Mouse (Mus musculus) forebrain, embryonic 10.5 days (tissue): ENCODE data around the gene Nxph3. TPM values are rescaled to one million over a fixed set of nuclear protein-coding genes. Genes with fewer than 3 reads are reported as not detected.
A peak's percentile ranks its signal among the peaks of the same experiment; 100 is the strongest.

Source experiments
- DNase-seq: peaks from one replicate; pipeline ENCODE4 v3.0.0-alpha.2; 2017; ENCODE audit warnings: low spot score; ENCODE audit errors: extremely low spot score
- H3K27ac ChIP-seq: fragments of 300-500 bp; sonication (generic); 2 replicates; pipeline ENCODE4 v1.5.1; 2016; ENCODE audit warnings: mild to moderate bottlenecking
- H3K27me3 ChIP-seq: fragments of 300-500 bp; sonication (generic); 2 replicates; pipeline ENCODE4 v1.6.1; 2016; ENCODE audit warnings: mild to moderate bottlenecking; ENCODE audit not compliant: poor library complexity, severe bottlenecking
- H3K36me3 ChIP-seq: fragments of 300-500 bp; sonication (generic); replicated peaks from 2 replicates; pipeline ENCODE4 v1.6.1; 2016; ENCODE audit warnings: mild to moderate bottlenecking, moderate library complexity
- H3K4me1 ChIP-seq: fragments of 300-500 bp; sonication (generic); 2 replicates; pipeline ENCODE4 v1.6.1; 2016
- H3K4me3 ChIP-seq: fragments of 300-500 bp; sonication (generic); 2 replicates; pipeline ENCODE4 v1.5.1; 2016; ENCODE audit warnings: mild to moderate bottlenecking, moderate library complexity
- H3K9me3 ChIP-seq: fragments of 300-500 bp; sonication (generic); 2 replicates; pipeline ENCODE4 v1.6.1; 2016; ENCODE audit warnings: mild to moderate bottlenecking, moderate library complexity
- WGBS: fragments of 180-500 bp; shearing (Covaris S2); methylation state at CpG from one replicate; pipeline ENCODE4 v1.1.7; 2016; 5-methylcytosine and 5-hydroxymethylcytosine counted together
- polyA plus RNA-seq: library from polyadenylated mRNA; unstranded; fragments of >200 nt; fragmentation: Nextera tagmentation; extraction: Ambion mirVana; gene quantifications from 2 replicates; pipeline ENCODE4 v1.2.1, GENCODE M21; 2016

Gene Nxph3
- polyA plus RNA-seq, 1 experiment from 2014 or later: 0.36 TPM

- DNase-seq: no peak
- H3K9me3 ChIP-seq: no peaks in the 10 kb centered on the region
- no peaks in the 10 kb centered on the region for H3K36me3 ChIP-seq
- no peak overlapping the region for H3K27ac ChIP-seq
- peaks cover 45% of the 10 kb centered on the region for H3K4me1 ChIP-seq
- WGBS: 74% methylated on average over 15 of the region's 15 CpGs
- no peak overlapping the region for H3K4me3 ChIP-seq
- peaks cover 32% of the 10 kb centered on the region for H3K27me3 ChIP-seq
Measured at GRCm38 (mm10) chr11:95538378-95539104, 24.2 kb upstream of the Nxph3 start.

- WGBS: 22% methylated on average over 24 of the region's 24 CpGs
- H3K27ac ChIP-seq: no peak overlapping the region
Measured at GRCm38 (mm10) chr11:95533484-95534160, 19.3 kb upstream of the Nxph3 start.

GRCm38 (mm10) chr11:95532353-95533072, 18.1 kb upstream of the Nxph3 start:
- Histone ChIP-seq H3K9me3 (no peaks in the 10 kb centered on the region), H3K36me3 (no peaks in the 10 kb centered on the region), H3K27ac (no peak overlapping the region), H3K4me1 (peaks cover 16% of the 10 kb centered on the region), H3K27me3 (peaks cover 22% of the 10 kb centered on the region), H3K4me3 (no peak overlapping the region)
- DNase-seq: no peak
- 81% methylated on average over 13 of the region's 13 CpGs for WGBS

More at GRCm38 (mm10) chr11:95533484-95534160, 19.3 kb upstream of the Nxph3 start:
- no peaks in the 10 kb centered on the region for H3K9me3 ChIP-seq
- no peaks in the 10 kb centered on the region for H3K36me3 ChIP-seq
- peak; percentile 91 for DNase-seq
- H3K4me3 ChIP-seq: peak overlapping the region; percentile 21
- peaks cover 22% of the 10 kb centered on the region for H3K27me3 ChIP-seq
- H3K4me1 ChIP-seq: peaks cover 19% of the 10 kb centered on the region

- 80% methylated on average over 3 of the region's 3 CpGs for whole genome bisulfite sequencing
- Histone ChIP-seq H3K36me3 (no peaks in the 10 kb centered on the region), H3K9me3 (no peaks in the 10 kb centered on the region), H3K4me3 (no peak overlapping the region), H3K27me3 (peaks cover 5% of the 10 kb centered on the region), H3K27ac (no peak overlapping the region), H3K4me1 (peaks cover 6% of the 10 kb centered on the region; the same call in 1 of the 2 replicates)
- no peak for DNase-seq
Measured at GRCm38 (mm10) chr11:95528231-95528630, 13.9 kb upstream of the Nxph3 start.

- 94% methylated on average over 8 of the region's 8 CpGs for WGBS
- no peaks in the 10 kb centered on the region for H3K9me3 ChIP-seq
- no peak overlapping the region for H3K27ac ChIP-seq
- no peak for DNase-seq
- H3K36me3 ChIP-seq: no peaks in the 10 kb centered on the region
- no peak overlapping the region for H3K4me3 ChIP-seq
- peaks cover 8% of the 10 kb centered on the region; the same call in 1 of the 2 replicates for H3K27me3 ChIP-seq
- peaks cover 6% of the 10 kb centered on the region; the same call in 1 of the 2 replicates for H3K4me1 ChIP-seq
Measured at GRCm38 (mm10) chr11:95527307-95527706, 12.9 kb upstream of the Nxph3 start.

- Histone ChIP-seq H3K4me3 (peak overlapping the region; percentile 43), H3K4me1 (peaks cover 52% of the 10 kb centered on the region), H3K27me3 (peaks cover 47% of the 10 kb centered on the region), H3K27ac (no peak overlapping the region), H3K9me3 (no peaks in the 10 kb centered on the region), H3K36me3 (no peaks in the 10 kb centered on the region)
- WGBS: 1% methylated on average over 13 of the region's 13 CpGs
- peak; percentile 82 for DNase-seq
Measured at GRCm38 (mm10) chr11:95521563-95521962, 7.2 kb upstream of the Nxph3 start.

GRCm38 (mm10) chr11:95520456-95521072, 6.2 kb upstream of the Nxph3 start:
- H3K36me3 ChIP-seq: no peaks in the 10 kb centered on the region
- H3K4me1 ChIP-seq: peaks cover 62% of the 10 kb centered on the region
- H3K9me3 ChIP-seq: no peaks in the 10 kb centered on the region
- peak overlapping the region; percentile 81 for H3K27ac ChIP-seq
- peaks cover 57% of the 10 kb centered on the region for H3K27me3 ChIP-seq
- peak overlapping the region; percentile 43 for H3K4me3 ChIP-seq
- 6% methylated on average over 27 of the region's 27 CpGs for WGBS
- DNase-seq: peak; percentile 86

GRCm38 (mm10) chr11:95519996-95520395, 5.6 kb upstream of the Nxph3 start:
- peaks cover 66% of the 10 kb centered on the region for H3K4me1 ChIP-seq
- H3K36me3 ChIP-seq: no peaks in the 10 kb centered on the region
- no peaks in the 10 kb centered on the region for H3K9me3 ChIP-seq
- peak overlapping the region; percentile 43; the same call in 1 of the 2 replicates for H3K4me3 ChIP-seq
- DNase-seq: no peak
- WGBS: 53% methylated on average over 3 of the region's 3 CpGs
- peak overlapping the region; percentile 81 for H3K27ac ChIP-seq
- peaks cover 63% of the 10 kb centered on the region for H3K27me3 ChIP-seq

GRCm38 (mm10) chr11:95519299-95519698, 4.9 kb upstream of the Nxph3 start:
- Histone ChIP-seq H3K9me3 (no peaks in the 10 kb centered on the region), H3K4me1 (peaks cover 68% of the 10 kb centered on the region), H3K36me3 (no peaks in the 10 kb centered on the region), H3K4me3 (no peak overlapping the region), H3K27ac (0 out of 2 replicates have a peak overlapping the region, but pooled peaks have one; percentile 81), H3K27me3 (peaks cover 69% of the 10 kb centered on the region)
- WGBS: 76% methylated on average over 10 of the region's 10 CpGs
- no peak for DNase-seq

GRCm38 (mm10) chr11:95517162-95517561, 2.8 kb upstream of the Nxph3 start:
- 42% methylated on average over 6 of the region's 6 CpGs for WGBS
- peak overlapping the region; percentile 18; the same call in 1 of the 2 replicates for H3K4me3 ChIP-seq
- no peak for DNase-seq
- H3K4me1 ChIP-seq: peaks cover 85% of the 10 kb centered on the region
- H3K36me3 ChIP-seq: no peaks in the 10 kb centered on the region
- peak overlapping the region; percentile 71 for H3K27ac ChIP-seq
- peaks cover 82% of the 10 kb centered on the region for H3K27me3 ChIP-seq
- H3K9me3 ChIP-seq: no peaks in the 10 kb centered on the region

- Histone ChIP-seq H3K9me3 (no peaks in the 10 kb centered on the region), H3K4me1 (peaks cover 79% of the 10 kb centered on the region), H3K36me3 (no peaks in the 10 kb centered on the region), H3K4me3 (peak overlapping the region; percentile 18; the same call in 1 of the 2 replicates), H3K27me3 (peaks cover 87% of the 10 kb centered on the region), H3K27ac (peak overlapping the region; percentile 71)
- peak; percentile 49 for DNase-seq
- WGBS: 5% methylated on average over 5 of the region's 5 CpGs
Measured at GRCm38 (mm10) chr11:95516491-95516911, 2.1 kb upstream of the Nxph3 start.
